Mouse (Mus musculus) stomach, postnatal 0 days (tissue): Measurements from ENCODE around the gene Kbtbd4. TPM values are rescaled to one million over a fixed set of nuclear protein-coding genes. Genes with fewer than 3 reads are reported as not detected.

Experiments
- ATAC-seq: fragments of 200-750 bp; cut with Nextera tagmentation; 2 replicates; pipeline ENCODE4 v1.8.0; 2017; ENCODE audit not compliant: low FRiP score, low TSS enrichment
- DNase-seq: peaks from one replicate; pipeline ENCODE4 v3.0.0-alpha.2; 2016; ENCODE audit warnings: low spot score
- H3K27ac ChIP-seq: fragments of 300-500 bp; sonication (generic); replicated peaks from 2 replicates; pipeline ENCODE4 v1.5.1; 2014; ENCODE audit warnings: mild to moderate bottlenecking, control low read depth
- H3K27me3 ChIP-seq: fragments of 300-500 bp; sonication (generic); 2 replicates; pipeline ENCODE4 v1.6.1; 2014; ENCODE audit warnings: low read length; ENCODE audit not compliant: control insufficient read depth, insufficient read depth
- H3K36me3 ChIP-seq: fragments of 300-500 bp; sonication (generic); 2 replicates; pipeline ENCODE4 v1.6.1; 2014; ENCODE audit warnings: low read length, mixed read lengths; ENCODE audit not compliant: control insufficient read depth, insufficient read depth
- H3K4me1 ChIP-seq: fragments of 300-500 bp; sonication (generic); replicated peaks from 2 replicates; pipeline ENCODE4 v1.6.1; 2014; ENCODE audit warnings: antibody characterized with exemption; ENCODE audit not compliant: control insufficient read depth, insufficient read depth
- H3K4me2 ChIP-seq: fragments of 300-500 bp; sonication (generic); replicated peaks from 2 replicates; pipeline ENCODE4 v1.6.1; 2014; ENCODE audit warnings: low read depth, mild to moderate bottlenecking, control low read depth, moderate library complexity
- H3K4me3 ChIP-seq: fragments of 300-500 bp; sonication (generic); 2 replicates; pipeline ENCODE4 v1.5.1; 2014; ENCODE audit warnings: low read depth, low read length, control low read depth
- H3K9ac ChIP-seq: fragments of 300-500 bp; sonication (generic); 2 replicates; pipeline ENCODE4 v1.6.1; 2014; ENCODE audit warnings: mild to moderate bottlenecking, low read length, control low read depth, mixed read lengths
- H3K9me3 ChIP-seq: fragments of 300-500 bp; sonication (generic); 2 replicates; pipeline ENCODE4 v1.6.1; 2016; ENCODE audit warnings: low read length; ENCODE audit not compliant: control insufficient read depth
- CTCF ChIP-seq: IDR thresholded peaks from 2 replicates; pipeline ENCODE4 v1.5.1; 2016; ENCODE audit warnings: antibody characterized with exemption, low read depth, mild to moderate bottlenecking, moderate library complexity
- EP300 ChIP-seq: optimal IDR thresholded peaks from 2 replicates; pipeline ENCODE3; 2016; ENCODE audit warnings: antibody characterized with exemption
- WGBS: fragments of 180-500 bp; shearing (Covaris S2); extraction: QIAGEN DNeasy Blood & Tissue Kit; methylation state at CpG from one replicate; pipeline ENCODE4 v1.1.7; 2014; 5-methylcytosine and 5-hydroxymethylcytosine counted together
- polyA plus RNA-seq: library from polyadenylated mRNA; unstranded; fragments of >200 nt; fragmentation: Nextera tagmentation; extraction: Ambion mirVana; gene quantifications from 2 replicates; pipeline ENCODE4 v1.2.1, GENCODE M21; 2015

Kbtbd4 gene
- polyA plus RNA-seq = 16.4 and 18.4 TPM in 2 replicates

DNA sequence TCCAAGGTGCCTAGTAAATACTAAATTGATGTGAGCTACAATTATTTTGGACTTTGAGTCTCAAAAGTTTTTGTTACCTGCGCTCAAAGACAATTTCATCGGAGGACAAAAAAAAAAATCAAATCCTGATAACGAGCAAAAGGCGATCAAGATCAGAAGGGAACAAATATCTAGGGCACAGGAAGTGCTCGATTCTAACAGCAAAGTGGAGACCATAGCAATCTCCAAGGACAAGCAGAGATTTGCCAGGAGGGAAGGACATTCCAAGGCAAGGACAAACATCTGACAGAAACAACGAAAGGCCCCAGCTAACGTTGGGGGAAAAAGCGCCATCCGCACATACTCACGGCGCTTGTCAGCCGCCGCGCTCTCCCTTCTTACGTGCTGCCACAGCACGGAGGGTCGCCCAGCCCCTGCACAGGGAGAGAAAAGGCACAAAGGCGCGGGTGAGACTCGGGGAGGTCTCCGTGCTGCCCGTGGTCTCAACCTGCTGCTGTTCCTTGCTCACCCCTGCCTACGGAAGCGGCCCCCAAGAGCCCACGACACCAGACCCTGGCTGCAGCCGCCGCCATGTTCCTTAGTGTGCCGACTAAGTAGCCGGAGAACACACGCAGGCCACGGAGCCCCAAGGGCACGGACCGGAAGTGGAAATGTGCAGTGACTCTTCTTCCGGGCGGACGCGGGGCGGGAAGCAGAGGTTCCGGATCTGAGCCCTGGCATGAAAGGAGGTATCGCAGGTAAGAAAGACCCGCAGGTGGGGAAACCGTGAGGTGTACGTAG, at the start of gene Kbtbd4, which contains the start of gene Ndufs3:
TSS of gene Kbtbd4 (plus strand) at position 665 of the 780 bp plus-strand sequence.
TSS of gene Ndufs3 (minus strand) at position 752 of the 780 bp plus-strand sequence.
- Histone ChIP-seq H3K36me3 (peaks cover 13% of the 10 kb centered on the region; the same call in 1 of the 2 replicates), H3K9me3 (no peaks in the 10 kb centered on the region), H3K4me3 (peak within 1 kb of the TSS; percentile 89), H3K27me3 (no peaks in the 10 kb centered on the region), H3K27ac (peak within 1 kb of the TSS; percentile 93), H3K4me2 (peak within 1 kb of the TSS; percentile 61), H3K9ac (peak within 1 kb of the TSS; percentile 95), H3K4me1 (no peaks in the 10 kb centered on the region; the same call in 1 of the 2 replicates)
- under 1% methylated on average over 43 of the region's 43 CpGs for WGBS
- peak; percentile 93 for ATAC-seq
- TF ChIP-seq EP300 (no peak), CTCF (peak; percentile 3; the same call in 1 of the 2 replicates)
- DNase-seq = peak; percentile 91

DNA sequence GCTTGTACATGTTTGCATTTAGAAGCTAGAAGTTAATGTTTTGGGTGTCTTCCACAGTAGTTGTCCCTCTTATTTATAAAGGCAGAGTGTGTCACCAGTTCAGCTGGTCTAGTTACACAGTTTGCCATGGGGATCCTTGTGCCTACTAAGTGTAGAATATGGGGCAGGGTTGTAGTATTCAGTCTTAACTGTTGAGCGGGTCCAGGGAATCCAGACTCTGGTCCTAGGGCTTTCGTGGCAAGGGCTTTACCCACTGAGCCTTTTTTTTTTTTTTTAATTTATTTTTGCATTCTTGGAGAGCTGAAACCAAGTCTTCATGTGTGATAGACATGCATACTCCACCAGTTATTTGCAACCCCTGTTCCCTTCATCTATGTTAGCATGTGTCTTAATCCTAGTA, 43.1 kb upstream of the Kbtbd4 start:
- 86% methylated on average over 2 of the region's 2 CpGs for WGBS
- H3K4me3 ChIP-seq = no peak overlapping the region
- no peak overlapping the region for H3K27ac ChIP-seq
- H3K9me3 ChIP-seq = no peaks in the 10 kb centered on the region
- no peaks in the 10 kb centered on the region for H3K4me1 ChIP-seq
- no peak overlapping the region for H3K4me2 ChIP-seq
- H3K27me3 ChIP-seq = no peaks in the 10 kb centered on the region
- no peak overlapping the region for H3K9ac ChIP-seq
- no peak for ATAC-seq
- no peak for TF ChIP-seq EP300
- H3K36me3 ChIP-seq = peaks cover 24% of the 10 kb centered on the region
- no peak for DNase-seq

DNA sequence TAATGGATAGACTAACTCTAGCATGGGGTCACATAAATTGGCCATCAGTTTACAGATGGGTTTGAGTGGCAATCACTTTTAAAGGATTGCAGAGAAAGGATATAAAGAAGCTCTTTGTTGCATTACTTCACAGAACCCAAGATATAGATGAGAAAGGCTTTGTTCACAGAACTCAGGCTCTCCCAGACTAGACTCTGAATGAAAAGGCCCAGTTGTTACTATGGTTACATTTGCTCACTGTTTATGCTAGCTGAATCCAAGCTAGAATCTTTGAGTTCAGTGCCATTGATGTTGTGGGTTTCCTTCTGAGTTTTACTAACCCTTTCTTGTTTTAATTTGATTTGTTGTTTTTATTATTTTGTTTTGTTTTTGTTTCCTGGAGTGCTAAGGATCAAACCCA, 40.4 kb upstream of the Kbtbd4 start:
- H3K4me2 ChIP-seq = no peak overlapping the region
- H3K36me3 ChIP-seq = peaks cover 19% of the 10 kb centered on the region
- DNase-seq (no peak), ATAC-seq (no peak)
- TF ChIP-seq EP300 = no peak
- TF ChIP-seq CTCF = no peak
- no peak overlapping the region for H3K9ac ChIP-seq
- H3K27ac ChIP-seq = no peak overlapping the region
- no peaks in the 10 kb centered on the region for H3K9me3 ChIP-seq
- no peaks in the 10 kb centered on the region for H3K4me1 ChIP-seq
- no peaks in the 10 kb centered on the region for H3K27me3 ChIP-seq
- no peak overlapping the region for H3K4me3 ChIP-seq

DNA sequence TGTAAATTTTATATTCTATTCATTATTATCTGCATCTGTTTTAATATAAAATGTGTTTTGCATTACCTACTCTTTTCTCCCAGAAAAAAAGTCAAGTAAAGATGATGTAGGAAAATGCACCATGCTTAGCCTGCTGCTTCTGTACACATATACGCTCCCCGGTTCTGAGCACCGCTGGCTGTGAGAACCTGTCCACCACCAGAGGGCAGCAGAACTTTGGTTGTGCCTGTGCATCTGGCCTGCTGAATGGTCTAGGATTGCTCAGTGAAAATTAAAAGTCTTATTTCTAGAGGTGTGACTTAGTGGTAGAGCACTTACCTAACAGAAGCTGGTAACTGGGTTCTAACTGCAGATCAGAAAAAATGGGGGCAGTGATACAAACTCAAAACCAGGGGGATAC, 38.0 kb upstream of the Kbtbd4 start:
- Histone ChIP-seq H3K27me3 (no peaks in the 10 kb centered on the region), H3K4me1 (peaks cover 4% of the 10 kb centered on the region; the same call in 1 of the 2 replicates), H3K4me2 (no peak overlapping the region), H3K9me3 (no peaks in the 10 kb centered on the region), H3K36me3 (peaks cover 8% of the 10 kb centered on the region), H3K27ac (no peak overlapping the region), H3K9ac (no peak overlapping the region), H3K4me3 (no peak overlapping the region)
- TF ChIP-seq EP300 (no peak), CTCF (peak; percentile 96)
- ATAC-seq (peak; percentile 92), DNase-seq (peak; percentile 84)
- WGBS = 9% methylated on average over 3 of the region's 3 CpGs

DNA sequence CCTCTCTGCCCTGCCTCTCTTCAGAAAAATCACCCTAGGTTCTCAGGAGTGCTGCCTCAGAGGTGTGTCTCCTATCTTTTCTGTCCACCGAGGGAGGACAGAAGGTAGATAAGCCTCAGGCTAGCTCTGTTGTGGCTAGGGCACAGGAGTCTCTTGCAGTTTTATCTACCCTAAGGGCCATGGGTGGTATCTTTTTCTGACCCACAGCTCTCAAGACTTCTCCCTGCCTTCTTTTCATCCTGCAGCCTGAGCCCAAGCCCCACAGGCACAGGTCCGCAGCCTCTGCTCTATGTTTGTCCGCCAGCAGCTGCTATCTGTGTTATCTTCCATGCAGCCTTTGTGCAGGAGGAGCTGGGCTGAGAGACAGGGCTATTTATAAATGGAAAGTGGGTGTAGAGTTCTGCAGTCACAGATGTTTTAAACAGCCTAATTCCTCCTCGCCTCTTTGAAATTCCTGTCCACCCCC, 34.4 kb upstream of the Kbtbd4 start:
- Histone ChIP-seq H3K27ac (0 out of 2 replicates have a peak overlapping the region, but pooled peaks have one; percentile 13), H3K9ac (peak overlapping the region; percentile 31)
- 8% methylated on average over 4 of the region's 4 CpGs for WGBS

More for the DNA sequence above, 34.4 kb upstream of the Kbtbd4 start:
- TF ChIP-seq CTCF (no peak), EP300 (no peak)
- no peak for DNase-seq
- Histone ChIP-seq H3K9me3 (no peaks in the 10 kb centered on the region), H3K27me3 (no peaks in the 10 kb centered on the region), H3K4me2 (no peak overlapping the region), H3K4me1 (peaks cover 4% of the 10 kb centered on the region; the same call in 1 of the 2 replicates), H3K4me3 (no peak overlapping the region), H3K36me3 (no peaks in the 10 kb centered on the region; the same call in 1 of the 2 replicates)
- peak; percentile 53 for ATAC-seq
